Mouse (Mus musculus) lung, postnatal 10 days (tissue): ENCODE data around the gene Tex35.

ENCODE experiments used
- DNase-seq: peaks from one replicate; pipeline ENCODE4 v3.0.0; 2021

The Tex35 gene

GRCm38 (mm10) chr1:157108580-157108979, at the start of gene Tex35:
TSS of gene Tex35 (minus strand) at chr1:157108680.
- no peak for DNase-seq

- no peak for DNase-seq
These were observed 45.3 kb upstream of the Tex35 start for GRCm38 (mm10) chr1:157153781-157154180.

GRCm38 (mm10) chr1:157150107-157150506, 41.6 kb upstream of the Tex35 start:
- no peak for DNase-seq

GRCm38 (mm10) chr1:157144621-157145020, 36.1 kb upstream of the Tex35 start:
- no peak for DNase-seq

GRCm38 (mm10) chr1:157143326-157143932, 34.9 kb upstream of the Tex35 start:
- no peak for DNase-seq

GRCm38 (mm10) chr1:157141014-157141413, 32.5 kb upstream of the Tex35 start:
- no peak for DNase-seq

GRCm38 (mm10) chr1:157137854-157138241, 29.4 kb upstream of the Tex35 start:
- no peak for DNase-seq

GRCm38 (mm10) chr1:157137132-157137853, 28.8 kb upstream of the Tex35 start:
- DNase-seq, result no peak

GRCm38 (mm10) chr1:157128219-157128618, 19.7 kb upstream of the Tex35 start:
- DNase-seq, result no peak

GRCm38 (mm10) chr1:157123836-157124235, 15.4 kb upstream of the Tex35 start:
- DNase-seq, result no peak

- no peak for DNase-seq
These were observed 10.7 kb upstream of the Tex35 start for GRCm38 (mm10) chr1:157119168-157119567.

- no peak for DNase-seq
These were observed 9.0 kb upstream of the Tex35 start for GRCm38 (mm10) chr1:157117440-157117839.

- DNase-seq, result no peak
These were observed 6.0 kb upstream of the Tex35 start for GRCm38 (mm10) chr1:157114492-157114891.

GRCm38 (mm10) chr1:157110287-157110835, 1.9 kb upstream of the Tex35 start:
- no peak for DNase-seq

- DNase-seq, result peak; percentile 77
These were observed 7.2 kb downstream of the Tex35 start for GRCm38 (mm10) chr1:157101122-157101865.

GRCm38 (mm10) chr1:157095534-157095933, 12.9 kb downstream of the Tex35 start:
- DNase-seq, result no peak

- peak; percentile 33 for DNase-seq
These were observed 15.9 kb downstream of the Tex35 start for GRCm38 (mm10) chr1:157092622-157093021.

- no peak for DNase-seq
These were observed 16.3 kb downstream of the Tex35 start for GRCm38 (mm10) chr1:157092140-157092539.

- DNase-seq, result no peak
These were observed 17.6 kb downstream of the Tex35 start for GRCm38 (mm10) chr1:157090835-157091234.

GRCm38 (mm10) chr1:157086097-157086994, 22.1 kb downstream of the Tex35 start:
- DNase-seq, result peak; percentile 78

GRCm38 (mm10) chr1:157082931-157083330, 25.5 kb downstream of the Tex35 start:
- DNase-seq, result no peak

GRCm38 (mm10) chr1:157081999-157082398, 26.5 kb downstream of the Tex35 start:
- DNase-seq, result no peak
